Mouse (Mus musculus) stomach, embryonic 15.5 days (tissue): ENCODE measurements around the gene Prkag1. TPM values are rescaled to one million over a fixed set of nuclear protein-coding genes. Genes with fewer than 3 reads are reported as not detected.

ENCODE experiments used
- ATAC-seq: fragments of 200-750 bp; cut with Nextera tagmentation; 2 replicates; pipeline ENCODE4 v1.8.0; 2017; ENCODE audit warnings: low read depth, moderate number of reproducible peaks, moderate TSS enrichment; ENCODE audit not compliant: insufficient read depth, low FRiP score
- H3K27ac ChIP-seq: fragments of 300-500 bp; sonication (generic); 2 replicates; pipeline ENCODE4 v1.5.1; 2015; ENCODE audit warnings: mild to moderate bottlenecking, inconsistent platforms
- H3K27me3 ChIP-seq: fragments of 300-500 bp; sonication (generic); replicated peaks from 2 replicates; pipeline ENCODE4 v1.6.1; 2015; ENCODE audit warnings: inconsistent platforms
- H3K36me3 ChIP-seq: fragments of 300-500 bp; sonication (generic); 2 replicates; pipeline ENCODE4 v1.6.1; 2015; ENCODE audit warnings: inconsistent platforms
- H3K4me1 ChIP-seq: fragments of 300-500 bp; sonication (generic); 2 replicates; pipeline ENCODE4 v1.6.1; 2015; ENCODE audit warnings: inconsistent platforms
- H3K4me2 ChIP-seq: fragments of 300-500 bp; sonication (generic); 2 replicates; pipeline ENCODE4 v1.6.1; 2015; ENCODE audit warnings: mild to moderate bottlenecking, inconsistent platforms
- H3K4me3 ChIP-seq: fragments of 300-500 bp; sonication (generic); replicated peaks from 2 replicates; pipeline ENCODE4 v1.5.1; 2015; ENCODE audit warnings: inconsistent platforms
- H3K9ac ChIP-seq: fragments of 300-500 bp; sonication (generic); 2 replicates; pipeline ENCODE4 v1.6.1; 2015; ENCODE audit warnings: inconsistent platforms
- H3K9me3 ChIP-seq: fragments of 300-500 bp; sonication (generic); 2 replicates; pipeline ENCODE4 v1.6.1; 2016; ENCODE audit warnings: inconsistent platforms
- WGBS: fragments of 180-500 bp; shearing (Covaris S2); methylation state at CpG from one replicate; pipeline ENCODE4 v1.1.7; 2015; 5-methylcytosine and 5-hydroxymethylcytosine counted together
- polyA plus RNA-seq: library from polyadenylated mRNA; unstranded; fragments of >200 nt; fragmentation: Nextera tagmentation; extraction: Ambion mirVana; gene quantifications from 2 replicates; pipeline ENCODE4 v1.2.1, GENCODE M21; 2015

Prkag1 gene
- polyA plus RNA-seq, 1 experiment from 2014 or later: 82.4 TPM

- 91% methylated on average over 14 of the region's 14 CpGs for WGBS
- Histone ChIP-seq H3K4me3 (no peak overlapping the region), H3K27ac (no peak overlapping the region), H3K4me2 (no peak overlapping the region), H3K9me3 (no peaks in the 10 kb centered on the region), H3K27me3 (no peaks in the 10 kb centered on the region), H3K4me1 (no peaks in the 10 kb centered on the region), H3K9ac (no peak overlapping the region), H3K36me3 (peaks cover 94% of the 10 kb centered on the region)
- ATAC-seq: no peak
These were observed 19.3 kb upstream of the Prkag1 start for GRCm38 (mm10) chr15:98850668-98851067.

- no peak overlapping the region for H3K4me3 ChIP-seq
- no peak overlapping the region for H3K4me2 ChIP-seq
- no peak overlapping the region for H3K9ac ChIP-seq
- no peaks in the 10 kb centered on the region for H3K9me3 ChIP-seq
- no peaks in the 10 kb centered on the region for H3K27me3 ChIP-seq
- H3K4me1 ChIP-seq: no peaks in the 10 kb centered on the region
- H3K36me3 ChIP-seq: peaks cover 94% of the 10 kb centered on the region
- 86% methylated on average over 16 of the region's 16 CpGs for WGBS
- no peak overlapping the region for H3K27ac ChIP-seq
- ATAC-seq: no peak
These were observed 18.8 kb upstream of the Prkag1 start for GRCm38 (mm10) chr15:98849956-98850600.

- no peak overlapping the region for H3K4me3 ChIP-seq
- H3K4me1 ChIP-seq: no peaks in the 10 kb centered on the region
- no peaks in the 10 kb centered on the region for H3K9me3 ChIP-seq
- no peak overlapping the region for H3K9ac ChIP-seq
- ATAC-seq: no peak
- no peak overlapping the region for H3K27ac ChIP-seq
- WGBS: 96% methylated on average over 11 of the region's 11 CpGs
- peaks cover 99% of the 10 kb centered on the region for H3K36me3 ChIP-seq
- no peak overlapping the region for H3K4me2 ChIP-seq
- no peaks in the 10 kb centered on the region for H3K27me3 ChIP-seq
These were observed 17.8 kb upstream of the Prkag1 start for GRCm38 (mm10) chr15:98849165-98849564.

GRCm38 (mm10) chr15:98846140-98846539 lies 14.8 kb upstream of the Prkag1 start:
- H3K9me3 ChIP-seq: no peaks in the 10 kb centered on the region
- H3K27me3 ChIP-seq: no peaks in the 10 kb centered on the region
- H3K9ac ChIP-seq: no peak overlapping the region
- no peak overlapping the region for H3K27ac ChIP-seq
- no peak overlapping the region for H3K4me3 ChIP-seq
- no peaks in the 10 kb centered on the region for H3K4me1 ChIP-seq
- 84% methylated on average over 8 of the region's 8 CpGs for WGBS
- no peak overlapping the region for H3K4me2 ChIP-seq
- no peak for ATAC-seq
- peaks cover 98% of the 10 kb centered on the region for H3K36me3 ChIP-seq

GRCm38 (mm10) chr15:98845149-98845548 lies 13.8 kb upstream of the Prkag1 start:
- Histone ChIP-seq H3K4me3 (no peak overlapping the region), H3K27ac (no peak overlapping the region), H3K4me2 (no peak overlapping the region), H3K4me1 (no peaks in the 10 kb centered on the region), H3K27me3 (no peaks in the 10 kb centered on the region), H3K9ac (no peak overlapping the region), H3K36me3 (peaks cover 98% of the 10 kb centered on the region), H3K9me3 (no peaks in the 10 kb centered on the region)
- 84% methylated on average over 2 of the region's 2 CpGs for WGBS
- no peak for ATAC-seq

GRCm38 (mm10) chr15:98843595-98844223 lies 12.4 kb upstream of the Prkag1 start:
- H3K4me1 ChIP-seq: no peaks in the 10 kb centered on the region
- H3K9me3 ChIP-seq: no peaks in the 10 kb centered on the region
- peaks cover 98% of the 10 kb centered on the region for H3K36me3 ChIP-seq
- no peak overlapping the region for H3K9ac ChIP-seq
- H3K27ac ChIP-seq: no peak overlapping the region
- H3K27me3 ChIP-seq: no peaks in the 10 kb centered on the region
- no peak overlapping the region for H3K4me2 ChIP-seq
- WGBS: 91% methylated on average over 11 of the region's 11 CpGs
- no peak for ATAC-seq
- H3K4me3 ChIP-seq: no peak overlapping the region

GRCm38 (mm10) chr15:98839671-98840585 lies 8.6 kb upstream of the Prkag1 start:
- H3K4me1 ChIP-seq: no peaks in the 10 kb centered on the region
- no peak overlapping the region for H3K4me3 ChIP-seq
- no peak overlapping the region for H3K27ac ChIP-seq
- ATAC-seq: no peak
- WGBS: 89% methylated on average over 30 of the region's 30 CpGs
- H3K36me3 ChIP-seq: peaks cover 91% of the 10 kb centered on the region
- H3K9ac ChIP-seq: no peak overlapping the region
- H3K27me3 ChIP-seq: no peaks in the 10 kb centered on the region
- no peaks in the 10 kb centered on the region for H3K9me3 ChIP-seq
- no peak overlapping the region for H3K4me2 ChIP-seq

- Histone ChIP-seq H3K36me3 (peaks cover 91% of the 10 kb centered on the region), H3K27me3 (no peaks in the 10 kb centered on the region), H3K9me3 (no peaks in the 10 kb centered on the region), H3K4me2 (no peak overlapping the region), H3K9ac (no peak overlapping the region), H3K4me1 (no peaks in the 10 kb centered on the region), H3K4me3 (no peak overlapping the region), H3K27ac (no peak overlapping the region)
- no peak for ATAC-seq
- 92% methylated on average over 14 of the region's 14 CpGs for WGBS
These were observed 7.8 kb upstream of the Prkag1 start for GRCm38 (mm10) chr15:98839161-98839560.

- ATAC-seq: no peak
These were observed 6.4 kb upstream of the Prkag1 start for GRCm38 (mm10) chr15:98837743-98838103.

GRCm38 (mm10) chr15:98837006-98837742 lies 5.9 kb upstream of the Prkag1 start:
- 90% methylated on average over 21 of the region's 21 CpGs for WGBS
- no peaks in the 10 kb centered on the region for H3K4me1 ChIP-seq
- H3K27me3 ChIP-seq: no peaks in the 10 kb centered on the region
- H3K4me3 ChIP-seq: no peak overlapping the region
- H3K4me2 ChIP-seq: no peak overlapping the region
- H3K27ac ChIP-seq: no peak overlapping the region
- ATAC-seq: peak; percentile 60; the same call in 1 of the 2 replicates
- peaks cover 83% of the 10 kb centered on the region for H3K36me3 ChIP-seq
- no peaks in the 10 kb centered on the region for H3K9me3 ChIP-seq
- no peak overlapping the region for H3K9ac ChIP-seq

More at GRCm38 (mm10) chr15:98837743-98838103, 6.4 kb upstream of the Prkag1 start:
- no peaks in the 10 kb centered on the region for H3K27me3 ChIP-seq
- H3K4me2 ChIP-seq: no peak overlapping the region
- 72% methylated on average over 4 of the region's 4 CpGs for WGBS
- H3K36me3 ChIP-seq: peaks cover 87% of the 10 kb centered on the region
- no peak overlapping the region for H3K4me3 ChIP-seq
- no peak overlapping the region for H3K27ac ChIP-seq
- no peak overlapping the region for H3K9ac ChIP-seq
- no peaks in the 10 kb centered on the region for H3K4me1 ChIP-seq
- H3K9me3 ChIP-seq: no peaks in the 10 kb centered on the region

- Histone ChIP-seq H3K4me3 (no peak overlapping the region), H3K4me2 (no peak overlapping the region), H3K9ac (no peak overlapping the region), H3K9me3 (no peaks in the 10 kb centered on the region), H3K27ac (no peak overlapping the region), H3K36me3 (peaks cover 65% of the 10 kb centered on the region), H3K4me1 (no peaks in the 10 kb centered on the region), H3K27me3 (no peaks in the 10 kb centered on the region)
- 92% methylated on average over 14 of the region's 14 CpGs for WGBS
- no peak for ATAC-seq
These were observed 4.0 kb upstream of the Prkag1 start for GRCm38 (mm10) chr15:98835291-98835690.
